Mouse (Mus musculus) adrenal gland, postnatal 25 days (tissue): Measurements from ENCODE around the gene Pear1. TPM values are rescaled to one million over a fixed set of nuclear protein-coding genes. Genes with fewer than 3 reads are reported as not detected.
A peak's percentile ranks its signal among the peaks of the same experiment; 100 is the strongest.

Experiments
- DNase-seq: peaks from one replicate; pipeline ENCODE4 v3.0.0; 2021; ENCODE audit warnings: mixed read lengths
- total RNA-seq: library from RNA; stranded (reverse); gene quantifications from 2 replicates; pipeline ENCODE4 v1.2.3, GENCODE M21; 2021

Gene Pear1
- total RNA-seq, 1 experiment from 2014 or later: 23.0 TPM

- DNase-seq: peak; percentile 46
Measured at GRCm38 (mm10) chr3:87765091-87765490, 59.0 kb downstream of the Pear1 start.

- no peak for DNase-seq
Measured at GRCm38 (mm10) chr3:87764506-87764905, 59.6 kb downstream of the Pear1 start.

GRCm38 (mm10) chr3:87763683-87764289 is 60.3 kb downstream of the Pear1 start:
- peak; percentile 65 for DNase-seq

GRCm38 (mm10) chr3:87763202-87763601 is 60.9 kb downstream of the Pear1 start:
- no peak for DNase-seq

- DNase-seq: no peak
Measured at GRCm38 (mm10) chr3:87761408-87762375, 62.4 kb downstream of the Pear1 start.

- DNase-seq: peak; percentile 46
Measured at GRCm38 (mm10) chr3:87758641-87759040, 65.5 kb downstream of the Pear1 start.

- DNase-seq: no peak
Measured at GRCm38 (mm10) chr3:87756488-87756887, 67.6 kb downstream of the Pear1 start.

- DNase-seq: peak; percentile 93
Measured at GRCm38 (mm10) chr3:87755964-87756363, 68.1 kb downstream of the Pear1 start.

- DNase-seq: no peak
Measured at GRCm38 (mm10) chr3:87753829-87754228, 70.3 kb downstream of the Pear1 start.

- no peak for DNase-seq
Measured at GRCm38 (mm10) chr3:87752567-87752966, 71.5 kb downstream of the Pear1 start.

GRCm38 (mm10) chr3:87749977-87750376 is 74.1 kb downstream of the Pear1 start:
- DNase-seq: no peak

GRCm38 (mm10) chr3:87749036-87749435 is 75.1 kb downstream of the Pear1 start:
- peak; percentile 71 for DNase-seq

GRCm38 (mm10) chr3:87748431-87748830 is 75.7 kb downstream of the Pear1 start, which contains the start of gene Lrrc71:
Gene Lrrc71 (minus strand): TSS chr3:87748625.
- DNase-seq: no peak

- DNase-seq: no peak
Measured at GRCm38 (mm10) chr3:87745036-87745659, 79.0 kb downstream of the Pear1 start.

GRCm38 (mm10) chr3:87743927-87744326 is 80.2 kb downstream of the Pear1 start:
- no peak for DNase-seq

- DNase-seq: no peak
Measured at GRCm38 (mm10) chr3:87742735-87743134, 81.4 kb downstream of the Pear1 start.

GRCm38 (mm10) chr3:87742013-87742412 is 82.1 kb downstream of the Pear1 start:
- no peak for DNase-seq

GRCm38 (mm10) chr3:87738906-87739305 is 85.2 kb downstream of the Pear1 start:
- DNase-seq: no peak

- DNase-seq: no peak
Measured at GRCm38 (mm10) chr3:87735335-87735734, 88.8 kb downstream of the Pear1 start.

GRCm38 (mm10) chr3:87733984-87734761 is 89.9 kb downstream of the Pear1 start:
- DNase-seq: no peak

- peak; percentile 44 for DNase-seq
Measured at GRCm38 (mm10) chr3:87733098-87733497, 91.0 kb downstream of the Pear1 start.

- DNase-seq: no peak
Measured at GRCm38 (mm10) chr3:87728696-87729095, 95.4 kb downstream of the Pear1 start.
